Mouse (Mus musculus) lung, postnatal 0 days (tissue): ENCODE measurements around the gene Cabp4. TPM values are rescaled to one million over a fixed set of nuclear protein-coding genes. Genes with fewer than 3 reads are reported as not detected.
A peak's percentile ranks its signal among the peaks of the same experiment; 100 is the strongest.

ENCODE experiments used
- ATAC-seq: fragments of 200-750 bp; cut with Nextera tagmentation; 2 replicates; pipeline ENCODE4 v1.8.0; 2017; ENCODE audit warnings: moderate library complexity
- DNase-seq: peaks from one replicate; pipeline ENCODE4 v3.0.0-alpha.2; 2016; ENCODE audit warnings: low spot score
- H3K27ac ChIP-seq: fragments of 300-500 bp; sonication (generic); 2 replicates; pipeline ENCODE4 v1.5.1; 2014; ENCODE audit warnings: antibody characterized with exemption, mild to moderate bottlenecking, low read length, mixed read lengths
- H3K27me3 ChIP-seq: fragments of 300-500 bp; sonication (generic); replicated peaks from 2 replicates; pipeline ENCODE4 v1.6.1; 2014; ENCODE audit warnings: low read length, mixed read lengths; ENCODE audit not compliant: insufficient read depth
- H3K36me3 ChIP-seq: fragments of 300-500 bp; sonication (generic); 2 replicates; pipeline ENCODE4 v1.6.1; 2014; ENCODE audit warnings: low read length, mixed read lengths; ENCODE audit not compliant: insufficient read depth
- H3K4me1 ChIP-seq: fragments of 300-500 bp; sonication (generic); 2 replicates; pipeline ENCODE4 v1.6.1; 2014; ENCODE audit warnings: antibody characterized with exemption, low read depth, low read length, mixed read lengths; ENCODE audit not compliant: insufficient read depth
- H3K4me2 ChIP-seq: fragments of 300-500 bp; sonication (generic); replicated peaks from 2 replicates; pipeline ENCODE4 v1.6.1; 2014; ENCODE audit warnings: low read depth, mild to moderate bottlenecking, low read length, moderate library complexity, mixed read lengths
- H3K4me3 ChIP-seq: fragments of 300-500 bp; sonication (generic); 2 replicates; pipeline ENCODE4 v1.5.1; 2014; ENCODE audit warnings: low read depth, low read length
- H3K9ac ChIP-seq: fragments of 300-500 bp; sonication (generic); replicated peaks from 2 replicates; pipeline ENCODE4 v1.6.1; 2014; ENCODE audit warnings: low read depth, mild to moderate bottlenecking
- H3K9me3 ChIP-seq: fragments of 300-500 bp; sonication (generic); 2 replicates; pipeline ENCODE4 v1.6.1; 2016; ENCODE audit warnings: low read length, mixed read lengths
- CTCF ChIP-seq: IDR thresholded peaks from 2 replicates; pipeline ENCODE4 v1.5.1; 2016; ENCODE audit warnings: antibody characterized with exemption, mild to moderate bottlenecking
- EP300 ChIP-seq: IDR thresholded peaks from 2 replicates; pipeline ENCODE4 v1.6.1; 2016; ENCODE audit warnings: antibody characterized with exemption, mild to moderate bottlenecking, control low read depth
- WGBS: fragments of 180-500 bp; shearing (Covaris S2); extraction: QIAGEN DNeasy Blood & Tissue Kit; methylation state at CpG from one replicate; pipeline ENCODE4 v1.1.7; 2014; 5-methylcytosine and 5-hydroxymethylcytosine counted together
- polyA plus RNA-seq: library from polyadenylated mRNA; unstranded; fragments of >200 nt; fragmentation: Nextera tagmentation; extraction: Ambion mirVana; gene quantifications from 2 replicates; pipeline ENCODE4 v1.2.1, GENCODE M21; 2015

Gene Cabp4
- polyA plus RNA-seq, 1 experiment from 2014 or later = 0.10 TPM

DNA sequence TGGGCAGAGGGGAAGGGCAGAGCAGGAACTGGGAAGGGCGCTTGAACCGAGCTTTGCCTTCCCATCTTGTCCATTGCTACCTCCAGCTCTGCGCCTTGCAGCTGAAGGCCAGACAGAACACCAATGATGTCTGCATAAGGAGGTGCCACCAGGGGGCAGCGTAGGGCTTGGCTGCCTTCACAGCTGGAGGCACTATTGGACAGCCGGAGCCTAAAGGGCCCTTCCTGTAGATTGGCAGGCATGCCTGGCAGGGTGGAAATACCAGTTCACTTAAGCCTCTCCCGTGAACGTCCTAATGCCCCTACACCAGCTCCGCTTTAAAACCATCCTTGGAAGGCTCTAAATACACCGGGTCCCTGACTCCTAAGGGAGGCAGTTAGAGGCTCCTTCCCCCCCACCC, 44.8 kb downstream of the Cabp4 start:
- Histone ChIP-seq H3K27me3 (peaks cover 3% of the 10 kb centered on the region; the same call in 1 of the 2 replicates), H3K4me3 (0 out of 2 replicates have a peak overlapping the region, but pooled peaks have one; percentile 50), H3K4me1 (peaks cover 19% of the 10 kb centered on the region; the same call in 1 of the 2 replicates), H3K4me2 (peak overlapping the region; percentile 76), H3K36me3 (no peaks in the 10 kb centered on the region), H3K9me3 (no peaks in the 10 kb centered on the region), H3K27ac (peak overlapping the region; percentile 94), H3K9ac (0 out of 2 replicates have a peak overlapping the region, but pooled peaks have one; percentile 32)
- 10% methylated on average over 9 of the region's 9 CpGs for WGBS
- ATAC-seq (peak; percentile 39), DNase-seq (peak; percentile 97)
- peak; percentile 100 for TF ChIP-seq CTCF
- no peak for TF ChIP-seq EP300

DNA sequence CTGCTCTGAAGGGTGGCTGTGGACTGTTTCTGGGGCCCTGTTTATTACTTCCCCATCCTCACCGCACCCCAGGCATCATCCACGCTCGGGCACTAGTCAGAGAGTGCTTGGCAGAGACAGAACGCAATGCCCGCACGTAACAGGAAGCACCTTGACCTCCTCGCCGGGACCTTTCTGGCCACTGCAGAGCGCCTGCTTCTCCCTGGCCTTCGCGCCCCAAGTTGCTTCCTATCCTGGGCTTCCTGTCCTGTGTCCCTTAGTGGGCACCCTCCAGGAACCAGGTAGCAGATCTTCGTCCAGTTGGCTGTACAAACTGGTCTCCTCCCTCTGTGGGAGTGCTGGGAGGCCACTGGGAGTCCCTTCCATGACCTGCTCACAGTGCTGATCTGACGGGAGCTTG, 45.4 kb downstream of the Cabp4 start:
- DNase-seq (peak; percentile 28), ATAC-seq (no peak)
- H3K27ac ChIP-seq = peak overlapping the region; percentile 94
- 0 out of 2 replicates have a peak overlapping the region, but pooled peaks have one; percentile 55 for H3K4me2 ChIP-seq
- peaks cover 19% of the 10 kb centered on the region; the same call in 1 of the 2 replicates for H3K4me1 ChIP-seq
- TF ChIP-seq CTCF (no peak), EP300 (no peak)
- H3K36me3 ChIP-seq = no peaks in the 10 kb centered on the region
- no peak overlapping the region for H3K4me3 ChIP-seq
- H3K27me3 ChIP-seq = peaks cover 3% of the 10 kb centered on the region; the same call in 1 of the 2 replicates
- H3K9ac ChIP-seq = no peak overlapping the region
- H3K9me3 ChIP-seq = no peaks in the 10 kb centered on the region
- 67% methylated on average over 13 of the region's 13 CpGs for WGBS

DNA sequence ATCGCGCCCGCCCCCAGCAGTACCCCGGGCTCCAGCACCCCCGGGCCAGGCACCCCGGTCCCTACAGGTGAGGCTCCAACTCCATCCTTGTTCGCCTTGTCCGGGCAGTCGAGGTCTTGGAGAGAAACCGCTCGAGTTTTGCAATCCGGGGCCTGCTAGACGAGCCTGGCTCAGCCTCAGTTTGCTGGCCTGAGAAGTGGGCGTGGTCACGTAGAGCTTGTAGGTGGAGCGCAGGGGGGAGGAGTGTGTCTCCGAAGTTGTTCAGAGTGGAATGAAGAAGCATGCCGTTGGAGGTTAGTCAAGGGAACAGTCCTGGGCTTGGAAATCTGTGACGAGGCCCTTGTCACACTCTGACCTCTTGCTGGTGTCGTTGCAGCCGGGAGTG, 46.4 kb downstream of the Cabp4 start:
- DNase-seq (peak; percentile 95), ATAC-seq (peak; percentile 62)
- no peaks in the 10 kb centered on the region for H3K36me3 ChIP-seq
- peak overlapping the region; percentile 94 for H3K27ac ChIP-seq
- no peaks in the 10 kb centered on the region for H3K9me3 ChIP-seq
- H3K4me2 ChIP-seq = peak overlapping the region; percentile 55
- TF ChIP-seq EP300 = peak; percentile 55; the same call in 1 of the 2 replicates
- no peak for TF ChIP-seq CTCF
- H3K27me3 ChIP-seq = peaks cover 3% of the 10 kb centered on the region; the same call in 1 of the 2 replicates
- peak overlapping the region; percentile 53 for H3K4me3 ChIP-seq
- H3K9ac ChIP-seq = peak overlapping the region; percentile 35; the same call in 1 of the 2 replicates
- WGBS = 1% methylated on average over 21 of the region's 21 CpGs
- H3K4me1 ChIP-seq = peaks cover 19% of the 10 kb centered on the region; the same call in 1 of the 2 replicates

DNA sequence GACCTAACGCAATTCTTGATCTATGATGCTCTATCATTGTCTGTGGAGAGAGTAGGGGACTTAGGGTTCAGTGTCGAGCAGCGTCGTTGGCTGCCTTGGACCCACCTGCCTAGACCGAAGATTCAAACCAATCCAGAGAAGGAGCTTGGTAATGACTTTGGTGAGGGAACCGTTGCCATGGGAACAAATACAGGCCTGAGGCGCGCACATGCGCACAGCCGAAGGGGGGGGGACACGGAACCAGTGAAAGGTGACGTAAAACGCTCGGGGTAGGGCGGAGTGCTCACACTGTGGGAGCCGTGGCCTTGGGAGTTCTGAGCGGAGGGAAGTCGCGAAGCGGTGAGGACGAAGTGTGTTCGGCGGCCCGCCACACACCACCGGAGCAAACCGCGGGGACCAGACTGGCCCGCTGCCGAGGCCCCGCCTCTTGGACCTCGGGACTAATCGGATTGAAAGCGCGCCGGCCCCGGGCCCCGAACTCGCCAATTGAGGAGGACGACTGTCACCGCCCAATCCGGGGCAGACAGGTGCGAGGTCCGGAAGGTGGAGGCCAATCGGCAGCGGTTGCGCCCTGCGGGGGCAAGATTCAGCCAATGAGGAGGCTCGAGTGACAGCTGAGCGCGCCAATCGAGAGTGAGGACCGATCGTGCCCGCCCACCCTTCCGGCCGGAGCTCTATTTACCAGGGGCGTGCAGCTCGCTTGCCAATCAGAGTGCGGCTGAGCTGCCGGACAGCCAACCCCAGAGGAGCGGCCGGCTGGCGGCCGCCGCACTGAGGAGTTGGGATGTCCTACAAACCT, 47.0 kb downstream of the Cabp4 start, which contains the start of gene Cdk2ap2:
TSS of gene Cdk2ap2 (plus strand) at position 541 of the 799 bp plus-strand sequence.
- no peaks in the 10 kb centered on the region for H3K9me3 ChIP-seq
- TF ChIP-seq CTCF = no peak
- TF ChIP-seq EP300 = 0 out of 2 replicates have a peak, but pooled peaks have one; percentile 57
- peak within 1 kb of the TSS; percentile 49 for H3K9ac ChIP-seq
- no peaks in the 10 kb centered on the region for H3K36me3 ChIP-seq
- H3K4me1 ChIP-seq = peaks cover 19% of the 10 kb centered on the region; the same call in 1 of the 2 replicates
- H3K27me3 ChIP-seq = peaks cover 3% of the 10 kb centered on the region; the same call in 1 of the 2 replicates
- WGBS = 1% methylated on average over 59 of the region's 65 CpGs
- H3K4me3 ChIP-seq = peak within 1 kb of the TSS; percentile 53
- peak; percentile 98 for DNase-seq
- peak; percentile 91 for ATAC-seq
- H3K4me2 ChIP-seq = peak within 1 kb of the TSS; percentile 55
- peak within 1 kb of the TSS; percentile 94 for H3K27ac ChIP-seq

DNA sequence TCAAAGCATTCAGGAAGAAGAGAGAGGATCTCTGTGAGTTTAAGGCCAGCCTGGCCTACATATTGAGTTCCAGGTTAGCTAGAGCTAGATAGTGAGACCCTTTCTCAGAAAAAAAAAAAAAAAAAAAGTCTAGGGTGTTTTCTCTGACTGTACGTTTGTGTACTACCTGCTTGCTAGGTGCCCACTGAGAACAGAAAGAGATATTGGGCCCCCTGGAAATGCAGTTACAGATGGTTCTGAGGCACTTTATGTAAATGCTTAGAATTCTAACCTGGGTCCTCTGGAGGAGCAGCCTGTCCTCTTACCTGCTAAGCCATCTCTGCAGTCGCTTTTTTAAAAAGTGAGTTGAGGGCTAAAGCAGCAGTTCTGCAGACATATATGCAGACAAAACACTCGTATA, 48.0 kb downstream of the Cabp4 start:
- peaks cover under 1% of the 10 kb centered on the region; the same call in 1 of the 2 replicates for H3K27me3 ChIP-seq
- no peak overlapping the region for H3K4me3 ChIP-seq
- H3K9ac ChIP-seq = no peak overlapping the region
- no peak for ATAC-seq
- DNase-seq = no peak
- peaks cover 19% of the 10 kb centered on the region; the same call in 1 of the 2 replicates for H3K4me1 ChIP-seq
- WGBS = 68% methylated on average over 3 of the region's 3 CpGs
- TF ChIP-seq CTCF (no peak), EP300 (no peak)
- H3K27ac ChIP-seq = no peak overlapping the region
- H3K9me3 ChIP-seq = no peaks in the 10 kb centered on the region
- H3K36me3 ChIP-seq = no peaks in the 10 kb centered on the region
- no peak overlapping the region for H3K4me2 ChIP-seq

DNA sequence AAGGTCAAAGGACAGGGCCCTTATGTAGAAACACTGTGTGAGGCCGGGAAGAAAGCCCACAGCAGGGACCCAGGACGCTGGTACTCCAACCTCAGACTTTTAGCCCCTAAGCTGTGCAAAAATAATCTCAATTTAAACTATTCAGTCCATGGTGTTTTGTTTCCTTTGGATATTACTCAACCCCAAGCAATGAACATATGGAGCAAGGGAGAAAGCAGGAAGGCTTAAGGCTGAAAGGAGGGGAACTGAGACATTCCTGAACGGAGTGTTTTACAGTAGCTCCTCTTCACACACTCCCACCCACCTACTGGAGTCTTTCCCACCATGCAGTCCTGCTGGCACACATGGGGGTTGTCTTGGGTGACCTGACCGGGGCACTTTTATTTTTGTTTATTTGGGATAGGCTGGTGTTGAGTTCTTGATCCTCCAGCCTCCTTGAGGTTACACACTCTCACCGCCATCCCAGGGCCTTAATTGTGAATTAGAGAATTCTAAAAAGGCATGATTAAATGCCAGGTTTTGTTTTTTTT, 49.0 kb downstream of the Cabp4 start:
- ATAC-seq = no peak
- H3K4me3 ChIP-seq = no peak overlapping the region
- no peaks in the 10 kb centered on the region for H3K36me3 ChIP-seq
- 66% methylated on average over 5 of the region's 5 CpGs for WGBS
- TF ChIP-seq CTCF (no peak), EP300 (no peak)
- H3K27ac ChIP-seq = no peak overlapping the region
- peaks cover 15% of the 10 kb centered on the region; the same call in 1 of the 2 replicates for H3K4me1 ChIP-seq
- no peak overlapping the region for H3K9ac ChIP-seq
- no peak for DNase-seq
- no peak overlapping the region for H3K4me2 ChIP-seq
- no peaks in the 10 kb centered on the region for H3K27me3 ChIP-seq
- H3K9me3 ChIP-seq = no peaks in the 10 kb centered on the region
